Mouse (Mus musculus) stomach, embryonic 14.5 days (tissue): ENCODE data around the gene Il9. TPM values are rescaled to one million over a fixed set of nuclear protein-coding genes. Genes with fewer than 3 reads are reported as not detected.

Source experiments
- ATAC-seq: fragments of 200-750 bp; cut with Nextera tagmentation; 2 replicates; pipeline ENCODE4 v1.8.0; 2017; ENCODE audit warnings: low read depth, moderate TSS enrichment; ENCODE audit not compliant: insufficient number of reproducible peaks, insufficient read depth, low FRiP score
- H3K27ac ChIP-seq: fragments of 300-500 bp; sonication (generic); 2 replicates; pipeline ENCODE4 v1.5.1; 2014; ENCODE audit warnings: mild to moderate bottlenecking, low read length, moderate library complexity, mixed read lengths
- H3K27me3 ChIP-seq: fragments of 300-500 bp; sonication (generic); 2 replicates; pipeline ENCODE4 v1.6.1; 2014; ENCODE audit warnings: low read length, control low read depth, mixed read lengths; ENCODE audit not compliant: control insufficient read depth, insufficient read depth
- H3K36me3 ChIP-seq: fragments of 300-500 bp; sonication (generic); 2 replicates; pipeline ENCODE4 v1.6.1; 2014; ENCODE audit warnings: mild to moderate bottlenecking, control low read depth, low read length, moderate library complexity, mixed read lengths; ENCODE audit not compliant: control insufficient read depth, insufficient read depth
- H3K4me1 ChIP-seq: fragments of 300-500 bp; sonication (generic); 2 replicates; pipeline ENCODE4 v1.6.1; 2014; ENCODE audit warnings: low read length, control low read depth, mixed read lengths; ENCODE audit not compliant: control insufficient read depth, insufficient read depth
- H3K4me2 ChIP-seq: fragments of 300-500 bp; sonication (generic); replicated peaks from 2 replicates; pipeline ENCODE4 v1.6.1; 2014; ENCODE audit warnings: low read depth, low read length, control low read depth
- H3K4me3 ChIP-seq: fragments of 300-500 bp; sonication (generic); 2 replicates; pipeline ENCODE4 v1.5.1; 2014; ENCODE audit warnings: low read depth, low read length, control low read depth
- H3K9ac ChIP-seq: fragments of 300-500 bp; sonication (generic); replicated peaks from 2 replicates; pipeline ENCODE4 v1.6.1; 2014; ENCODE audit warnings: low read depth, mild to moderate bottlenecking, control low read depth, low read length, moderate library complexity, mixed read lengths
- H3K9me3 ChIP-seq: fragments of 300-500 bp; sonication (generic); 2 replicates; pipeline ENCODE4 v1.6.1; 2016; ENCODE audit warnings: low read depth, low read length, control low read depth; ENCODE audit not compliant: control insufficient read depth
- WGBS: fragments of 180-500 bp; shearing (Covaris S2); extraction: QIAGEN DNeasy Blood & Tissue Kit; methylation state at CpG from one replicate; pipeline ENCODE4 v1.1.7; 2014; 5-methylcytosine and 5-hydroxymethylcytosine counted together
- polyA plus RNA-seq: library from polyadenylated mRNA; unstranded; fragments of >200 nt; fragmentation: Nextera tagmentation; extraction: Ambion mirVana; gene quantifications from 2 replicates; pipeline ENCODE4 v1.2.1, GENCODE M21; 2014

The Il9 gene
- polyA plus RNA-seq, 1 experiment from 2014 or later: not detected

DNA sequence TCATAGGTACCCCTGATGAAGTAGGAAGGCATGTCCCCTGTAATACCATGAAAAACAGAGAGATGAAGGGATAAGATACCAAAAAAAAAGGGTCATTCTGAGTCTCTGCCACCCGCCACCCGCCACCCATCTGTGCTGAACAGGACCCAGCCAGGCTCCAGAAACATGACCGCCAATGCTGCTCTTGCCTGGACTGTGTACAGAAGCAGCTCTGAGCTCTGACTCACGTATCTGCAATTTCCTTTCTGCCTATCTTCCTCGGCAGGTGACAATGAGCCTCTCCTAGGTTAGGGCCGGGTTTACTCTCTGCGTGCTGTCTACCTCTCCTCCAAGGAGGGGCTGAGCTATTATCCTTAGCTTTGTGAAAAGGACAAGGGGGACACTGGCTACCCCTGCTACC, 38.6 kb downstream of the Il9 start:
- H3K27me3 ChIP-seq: peaks cover 24% of the 10 kb centered on the region; the same call in 1 of the 2 replicates
- H3K4me1 ChIP-seq: 0 out of 2 replicates have a peak, but pooled peaks cover 5% of the 10 kb centered on the region
- no peak overlapping the region for H3K27ac ChIP-seq
- ATAC-seq: no peak
- H3K9ac ChIP-seq: no peak overlapping the region
- WGBS: 73% methylated on average over 7 of the region's 7 CpGs
- no peaks in the 10 kb centered on the region for H3K36me3 ChIP-seq
- no peak overlapping the region for H3K4me2 ChIP-seq
- no peaks in the 10 kb centered on the region for H3K9me3 ChIP-seq
- H3K4me3 ChIP-seq: no peak overlapping the region

- H3K27ac ChIP-seq: no peak within 1 kb of the TSS
- peak within 1 kb of the TSS; percentile 81 for H3K4me2 ChIP-seq
- H3K27me3 ChIP-seq: peaks cover 32% of the 10 kb centered on the region; the same call in 1 of the 2 replicates
- H3K36me3 ChIP-seq: no peaks in the 10 kb centered on the region
- 3% methylated on average over 51 of the region's 51 CpGs for WGBS
- H3K4me1 ChIP-seq: 0 out of 2 replicates have a peak, but pooled peaks cover 8% of the 10 kb centered on the region
- H3K9ac ChIP-seq: no peak within 1 kb of the TSS
- peak within 1 kb of the TSS; percentile 37 for H3K4me3 ChIP-seq
- no peak for ATAC-seq
- H3K9me3 ChIP-seq: no peaks in the 10 kb centered on the region
Measured at GRCm38 (mm10) chr13:56438211-56439075, 43.6 kb downstream of the Il9 start, which contains the start of gene Slc25a48. TSS of gene Slc25a48 (plus strand) at chr13:56438355.

GRCm38 (mm10) chr13:56435615-56436287, 46.3 kb downstream of the Il9 start:
- Histone ChIP-seq H3K4me3 (no peak overlapping the region), H3K9ac (no peak overlapping the region), H3K9me3 (no peaks in the 10 kb centered on the region), H3K4me2 (no peak overlapping the region), H3K27me3 (peaks cover 31% of the 10 kb centered on the region; the same call in 1 of the 2 replicates), H3K27ac (no peak overlapping the region), H3K4me1 (0 out of 2 replicates have a peak, but pooled peaks cover 8% of the 10 kb centered on the region), H3K36me3 (no peaks in the 10 kb centered on the region)
- ATAC-seq: no peak
- WGBS: 61% methylated on average over 10 of the region's 10 CpGs

DNA sequence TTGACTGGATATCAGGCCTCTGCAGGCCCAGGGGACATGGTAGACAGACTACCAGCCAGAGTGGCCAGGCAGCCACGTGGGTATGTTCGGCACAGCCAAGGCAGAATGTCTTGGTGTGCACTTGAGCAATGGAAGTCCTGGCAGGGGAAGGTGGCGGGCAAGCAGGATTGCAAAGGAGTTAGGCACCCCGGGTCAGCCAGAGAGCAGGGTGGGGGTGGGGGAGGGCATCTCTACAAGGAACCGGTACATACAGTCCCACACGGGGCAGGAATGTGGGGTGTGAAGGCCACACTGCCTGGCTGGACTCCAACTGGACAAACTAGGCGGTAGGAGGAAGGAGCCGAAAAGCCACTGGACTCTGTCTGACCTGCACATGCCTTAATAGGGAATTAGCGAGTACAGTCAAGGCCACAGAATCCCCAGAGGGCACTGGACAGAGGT, 47.7 kb downstream of the Il9 start:
- no peak for ATAC-seq

DNA sequence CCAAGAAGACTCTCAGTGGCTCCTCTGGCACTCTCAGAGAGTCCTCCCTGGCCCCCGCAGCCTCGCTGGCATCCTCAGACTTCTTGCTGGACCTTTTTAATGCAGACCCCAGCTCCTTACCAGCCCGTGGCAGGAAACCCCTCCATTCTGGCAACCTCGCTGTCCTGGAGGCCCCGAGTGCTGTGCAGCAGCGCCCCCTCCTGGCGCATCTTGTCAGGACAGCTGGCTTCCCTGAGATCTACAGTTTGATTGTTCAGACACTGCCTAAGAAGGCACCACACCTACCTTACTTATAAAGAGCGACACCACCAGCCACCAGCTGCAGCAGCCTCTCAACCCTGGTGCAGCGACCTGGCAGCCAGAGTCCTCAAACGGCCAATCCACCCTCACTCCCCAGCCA, 48.6 kb downstream of the Il9 start:
- Histone ChIP-seq H3K9ac (no peak overlapping the region), H3K9me3 (no peaks in the 10 kb centered on the region), H3K27ac (no peak overlapping the region), H3K4me3 (no peak overlapping the region), H3K4me1 (0 out of 2 replicates have a peak, but pooled peaks cover 3% of the 10 kb centered on the region), H3K27me3 (peaks cover 8% of the 10 kb centered on the region; the same call in 1 of the 2 replicates), H3K4me2 (no peak overlapping the region), H3K36me3 (no peaks in the 10 kb centered on the region)
- no peak for ATAC-seq
- 15% methylated on average over 10 of the region's 10 CpGs for WGBS

More for the DNA sequence above, 47.7 kb downstream of the Il9 start:
- no peak overlapping the region for H3K27ac ChIP-seq
- no peak overlapping the region for H3K4me3 ChIP-seq
- WGBS: 85% methylated on average over 9 of the region's 9 CpGs
- no peak overlapping the region for H3K9ac ChIP-seq
- peaks cover 16% of the 10 kb centered on the region; the same call in 1 of the 2 replicates for H3K27me3 ChIP-seq
- H3K36me3 ChIP-seq: no peaks in the 10 kb centered on the region
- H3K9me3 ChIP-seq: no peaks in the 10 kb centered on the region
- 0 out of 2 replicates have a peak, but pooled peaks cover 8% of the 10 kb centered on the region for H3K4me1 ChIP-seq
- H3K4me2 ChIP-seq: no peak overlapping the region

DNA sequence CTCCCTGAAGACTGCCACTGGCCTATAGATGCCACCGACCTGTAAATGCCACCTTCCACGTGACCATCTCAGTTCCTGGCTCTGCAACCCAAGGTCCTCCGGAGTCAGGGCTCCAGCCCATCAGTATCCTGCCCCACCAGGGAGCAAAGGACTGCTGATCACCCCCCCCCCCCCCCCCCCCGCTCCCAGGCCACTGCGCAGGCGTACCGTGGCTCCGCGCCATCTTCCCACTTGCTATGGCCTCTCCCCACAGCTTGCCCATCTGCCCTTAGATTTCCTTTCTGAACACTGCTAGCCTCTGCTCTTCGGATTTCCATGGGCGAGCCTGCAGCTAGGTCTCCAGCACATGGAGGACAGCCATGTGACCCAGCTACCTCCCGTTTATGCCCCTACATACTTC, 49.5 kb downstream of the Il9 start:
- 87% methylated on average over 11 of the region's 12 CpGs for WGBS
- ATAC-seq: no peak

More for the DNA sequence above, 49.5 kb downstream of the Il9 start:
- H3K27me3 ChIP-seq: no peaks in the 10 kb centered on the region
- H3K27ac ChIP-seq: no peak overlapping the region
- no peaks in the 10 kb centered on the region for H3K9me3 ChIP-seq
- no peaks in the 10 kb centered on the region for H3K36me3 ChIP-seq
- H3K4me1 ChIP-seq: no peaks in the 10 kb centered on the region
- no peak overlapping the region for H3K9ac ChIP-seq
- H3K4me3 ChIP-seq: no peak overlapping the region
- H3K4me2 ChIP-seq: no peak overlapping the region

Other genes starting within 250 kb of the Il9 start
- gene Neurog1, start 230.1 kb downstream of the Il9 start, polyA plus RNA-seq: not detected in 2 replicates
- 17.3 and 18.9 TPM in 2 replicates for gene Cxcl14, start 185.7 kb downstream of the Il9 start, polyA plus RNA-seq
- not detected in 2 replicates for gene Gm3045, start 55.7 kb downstream of the Il9 start, polyA plus RNA-seq
- gene Slc25a48, start 43.9 kb downstream of the Il9 start, polyA plus RNA-seq: 0.09 and 0.27 TPM in 2 replicates
- 2.5 and 3.2 TPM in 2 replicates for gene Fbxl21, start 40.2 kb upstream of the Il9 start, polyA plus RNA-seq
- not detected in 2 replicates for gene Lect2, start 66.3 kb upstream of the Il9 start, polyA plus RNA-seq
- gene Tgfbi, start 127.3 kb upstream of the Il9 start, polyA plus RNA-seq: 123 and 134 TPM in 2 replicates
- gene Smad5, start 220.8 kb upstream of the Il9 start, polyA plus RNA-seq: 51.1 and 52.7 TPM in 2 replicates